Mouse (Mus musculus) fat pad, adult 2 months (tissue): ENCODE data around the gene Ssna1.

Experiments used
- DNase-seq: peaks from one replicate; pipeline ENCODE4 v3.0.0-alpha.2; 2011; ENCODE audit warnings: low read depth, low spot score; ENCODE audit errors: extremely low read depth

The Ssna1 gene

DNA sequence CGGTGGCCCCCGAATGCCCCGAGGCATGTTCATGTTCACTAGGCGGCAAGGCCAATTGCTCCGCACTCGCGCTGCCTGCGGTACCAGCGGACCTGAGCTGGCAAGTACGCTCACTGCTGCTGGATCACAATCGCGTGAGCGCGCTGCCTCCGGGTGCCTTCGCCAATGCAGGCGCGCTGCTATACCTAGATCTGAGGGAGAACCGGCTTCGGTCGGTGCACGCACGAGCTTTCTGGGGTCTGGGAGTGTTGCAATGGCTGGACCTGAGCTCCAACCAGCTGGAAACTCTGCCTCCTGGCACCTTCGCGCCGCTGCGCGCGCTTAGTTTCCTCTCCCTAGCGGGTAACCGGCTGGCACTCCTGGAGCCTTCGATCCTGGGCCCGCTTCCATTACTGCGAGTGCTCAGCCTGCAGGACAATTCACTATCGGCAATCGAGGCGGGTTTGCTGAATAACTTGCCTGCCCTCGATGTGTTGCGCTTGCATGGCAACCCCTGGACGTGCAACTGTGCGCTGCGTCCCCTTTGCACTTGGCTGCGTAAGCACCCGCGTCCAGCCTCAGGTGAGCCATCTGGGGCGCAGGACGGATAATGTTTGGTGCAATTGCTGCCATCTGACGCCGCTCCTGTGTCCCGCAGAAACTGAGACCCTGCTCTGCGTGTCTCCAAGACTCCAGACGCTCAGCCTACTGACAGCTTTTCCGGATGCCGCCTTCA, 18.0 kb upstream of the Ssna1 start:
- no peak for DNase-seq

DNA sequence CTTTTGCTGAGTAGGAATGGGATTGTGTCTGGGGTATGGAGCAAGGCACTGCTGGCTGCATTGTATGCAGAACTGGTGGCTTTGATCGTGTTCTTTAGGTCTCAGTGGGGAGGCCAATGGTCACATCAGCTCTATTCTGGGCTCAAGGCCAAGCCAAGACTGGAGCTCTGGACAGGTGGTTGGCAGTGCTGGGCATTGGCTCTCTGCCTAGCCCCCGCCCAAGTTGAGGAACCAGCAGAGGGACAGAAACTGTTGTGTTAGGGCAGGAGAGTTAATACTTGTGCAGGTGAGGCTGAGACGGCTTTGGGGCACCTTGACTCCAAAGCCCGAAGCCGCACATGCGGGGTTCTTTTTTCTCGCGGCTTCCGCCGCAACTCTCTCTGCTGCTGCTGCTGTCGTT, 17.4 kb upstream of the Ssna1 start, which contains the start of gene Lrrc26:
Lrrc26 (plus strand) TSS at position 265 of the 400 bp plus-strand sequence.
- DNase-seq, result no peak

DNA sequence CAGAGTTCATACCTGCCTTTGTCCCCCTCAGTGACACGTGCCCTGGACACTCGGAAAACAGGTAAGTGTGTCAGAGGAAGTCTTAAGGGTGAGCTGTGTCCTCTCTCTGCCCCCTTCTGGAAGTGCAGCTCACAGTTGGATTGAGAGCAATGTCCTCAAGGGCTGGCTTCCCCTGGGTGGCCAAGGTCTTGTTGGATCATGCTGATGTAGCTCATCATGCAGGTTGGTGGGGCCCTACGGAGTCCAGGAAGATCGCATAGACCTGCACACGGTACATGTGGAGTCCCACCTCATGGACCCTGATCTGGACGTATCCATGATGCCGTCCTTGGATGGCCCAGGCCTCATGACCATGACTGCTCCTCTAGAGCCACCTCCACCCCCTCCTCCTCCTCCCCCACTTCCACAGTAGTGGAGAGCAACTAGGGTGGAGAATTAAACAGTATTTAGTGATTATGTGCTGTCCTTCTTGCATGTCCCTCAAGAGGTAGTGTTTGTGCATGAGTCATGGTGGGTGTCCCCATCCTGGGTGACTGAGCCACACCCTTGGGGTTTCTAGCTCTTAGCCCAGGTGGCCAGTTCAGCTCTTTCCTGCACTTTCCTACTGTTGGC, 16.6 kb upstream of the Ssna1 start:
- no peak for DNase-seq

DNA sequence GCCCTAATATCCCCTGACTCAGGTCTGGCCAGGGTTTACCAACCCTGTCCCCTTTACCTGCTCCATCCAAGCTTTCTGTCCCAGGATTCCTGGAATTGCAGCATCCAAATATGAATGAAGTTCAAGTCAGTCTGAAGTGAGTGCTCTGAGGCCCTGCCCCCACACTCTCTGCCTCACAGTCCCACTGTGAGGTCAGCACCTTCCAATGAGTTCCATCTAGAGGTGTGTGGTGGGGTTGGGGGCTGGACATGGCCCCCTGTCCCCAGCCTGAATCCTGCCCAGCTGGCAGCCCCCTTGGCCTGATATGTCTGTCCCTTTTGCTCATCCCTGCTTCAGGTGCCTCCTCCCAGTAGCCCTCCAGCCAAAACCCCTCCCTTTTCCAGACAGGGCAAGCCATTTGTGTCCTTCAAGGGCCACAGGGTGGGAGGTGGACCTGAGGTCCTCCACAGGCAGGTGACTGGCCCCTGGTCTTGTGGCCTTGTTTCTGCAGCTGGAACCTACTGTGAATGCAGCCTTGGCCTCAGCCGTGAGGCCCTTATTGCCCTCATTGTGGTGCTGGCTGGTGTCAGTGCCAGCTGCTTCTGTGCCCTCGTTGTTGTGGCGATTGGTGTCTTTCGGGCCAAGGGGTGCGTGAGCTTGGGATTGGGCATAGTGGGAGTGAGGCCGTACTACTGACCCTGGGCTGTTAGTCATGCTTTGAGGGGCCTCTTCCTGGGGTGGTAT, 15.8 kb upstream of the Ssna1 start, which contains the start of gene Tmem210:
Tmem210 (plus strand) TSS at position 219 of the 723 bp plus-strand sequence.
- no peak for DNase-seq

DNA sequence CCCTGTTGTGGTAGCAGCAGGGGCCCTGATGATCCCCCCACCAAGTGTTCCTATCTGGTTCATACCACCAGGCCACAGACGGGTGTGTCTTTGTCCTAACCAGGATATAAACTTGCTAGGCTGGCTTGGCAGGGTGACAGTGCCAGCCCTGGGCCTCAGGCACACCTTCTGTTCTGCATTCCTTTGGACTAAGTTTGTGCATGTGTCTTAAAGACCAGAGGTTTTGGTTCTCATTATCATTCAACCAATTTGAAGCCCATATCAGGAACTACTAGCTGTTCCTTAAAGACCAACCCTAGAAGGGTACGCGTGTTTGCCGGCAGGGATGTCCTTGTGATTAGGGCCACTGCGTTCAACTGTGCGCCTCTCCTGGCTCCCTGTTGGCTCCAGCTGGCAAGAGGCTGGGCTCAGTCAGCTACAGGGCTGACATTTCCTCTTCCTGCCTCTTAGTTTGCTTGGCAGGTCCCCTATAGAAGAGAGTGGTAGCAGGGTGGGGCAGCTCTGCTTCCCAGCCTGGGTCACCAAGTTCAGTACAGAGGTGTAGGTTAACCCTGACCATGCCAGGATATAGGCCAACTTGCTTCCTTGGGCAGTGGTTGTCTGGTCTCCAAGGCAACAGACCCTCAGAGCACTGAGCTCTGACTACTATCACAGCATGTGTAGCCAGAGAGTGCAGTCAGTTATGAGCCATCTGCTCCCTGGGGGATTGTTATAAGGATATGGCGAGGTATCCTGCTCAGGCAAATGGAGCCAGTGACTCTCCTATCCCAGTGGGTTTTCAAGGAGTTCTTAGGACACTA, 14.8 kb upstream of the Ssna1 start:
- DNase-seq, result peak; percentile 68

DNA sequence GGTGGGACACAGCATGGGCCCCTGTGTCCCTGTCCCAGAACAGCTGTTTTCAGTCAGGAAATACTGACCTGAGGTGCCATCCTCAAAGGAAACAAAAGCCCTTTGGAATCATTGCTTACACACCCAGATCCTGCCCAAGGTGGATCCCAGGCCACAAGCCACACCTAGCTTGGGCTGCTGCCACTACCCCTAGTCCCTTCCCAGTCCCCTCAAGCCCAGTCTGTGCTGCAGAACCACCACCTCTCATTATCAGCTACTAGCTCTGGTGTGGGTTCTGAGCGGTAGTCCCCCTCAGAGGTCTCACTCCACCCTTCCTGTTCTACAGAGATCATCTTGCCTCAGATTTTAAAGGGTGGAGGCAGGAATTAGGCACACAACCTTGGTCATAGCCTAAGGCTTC, 14.1 kb upstream of the Ssna1 start:
- DNase-seq, result no peak

DNA sequence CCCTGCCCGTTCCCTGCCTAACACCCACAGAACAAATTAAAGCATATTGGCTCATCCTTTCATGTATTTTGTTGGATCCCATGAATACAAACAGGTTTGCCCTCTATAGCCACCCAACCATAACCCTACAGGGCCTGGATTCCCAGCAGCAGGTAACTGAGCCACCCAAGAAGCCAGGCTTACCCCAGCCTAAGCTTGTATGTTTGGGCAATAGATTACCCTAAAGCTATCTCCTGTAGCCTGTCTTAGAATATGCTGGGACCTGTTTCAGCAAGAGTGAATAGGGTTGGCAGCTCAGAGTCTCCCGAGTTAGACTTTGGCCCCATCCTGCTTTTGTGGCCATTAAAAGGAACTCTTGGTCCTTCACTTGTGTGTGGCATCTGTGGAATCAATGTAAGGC, 13.3 kb upstream of the Ssna1 start:
- peak; percentile 95 for DNase-seq

DNA sequence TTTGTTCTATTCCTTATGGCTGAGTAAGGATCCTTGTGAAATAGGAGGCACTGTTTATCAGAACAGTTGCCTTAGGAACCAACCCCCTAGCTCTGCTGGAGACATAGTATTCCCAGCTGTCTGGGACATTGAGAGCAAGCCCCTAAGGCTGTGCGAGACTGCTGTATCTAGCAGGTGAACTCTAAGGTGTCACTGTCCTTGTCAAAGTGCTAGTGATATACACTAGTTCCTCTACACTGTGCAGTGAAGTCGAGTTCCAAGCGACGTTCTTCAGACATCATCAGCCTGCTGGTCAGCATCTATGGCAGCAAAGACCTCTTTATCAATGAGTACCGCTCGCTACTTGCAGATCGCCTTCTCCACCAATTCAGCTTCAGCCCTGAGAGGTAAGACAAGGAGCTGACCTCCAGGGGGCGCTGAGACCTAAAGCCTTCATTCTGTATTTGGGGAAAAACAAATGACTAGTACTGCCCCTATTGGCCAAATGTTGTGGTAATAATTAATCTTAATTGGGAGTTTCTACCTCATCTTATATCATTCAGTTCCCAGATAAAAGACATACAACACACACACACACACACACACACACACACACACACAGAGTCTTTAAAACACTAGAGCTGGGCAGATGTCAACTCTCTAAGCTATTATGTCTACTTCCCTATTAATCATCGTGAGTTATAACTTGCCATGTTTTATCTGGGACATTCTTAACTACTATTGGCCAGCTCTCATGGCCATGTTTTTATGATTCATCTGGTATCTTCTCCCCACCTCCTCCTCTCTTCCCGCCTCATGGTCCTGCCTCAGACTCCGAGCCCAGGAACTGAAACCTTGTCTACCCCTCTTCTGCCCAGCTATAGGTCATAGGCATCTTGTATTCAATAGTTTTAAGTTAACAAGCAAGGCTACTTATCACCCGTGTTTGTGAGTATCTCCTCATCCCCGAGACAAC, 7.0 kb upstream of the Ssna1 start:
- DNase-seq, result no peak

DNA sequence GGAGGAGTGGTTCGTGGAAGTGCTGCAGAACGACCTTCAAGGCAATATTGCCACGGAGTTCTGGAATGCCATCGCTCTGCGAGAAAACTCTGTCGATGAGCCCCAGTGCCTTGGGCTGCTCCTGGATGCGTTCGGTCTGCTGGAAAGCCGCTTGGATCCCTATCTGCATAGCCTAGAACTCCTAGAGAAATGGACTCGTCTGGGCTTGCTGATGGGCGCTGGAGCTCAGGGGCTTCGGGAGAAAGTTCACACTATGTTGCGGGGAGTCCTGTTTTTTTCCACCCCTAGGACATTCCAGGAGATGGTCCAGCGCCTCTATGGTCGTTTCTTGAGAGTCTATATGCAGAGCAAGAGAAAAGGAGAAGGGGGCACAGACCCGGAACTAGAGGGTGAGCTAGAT, 772 bp upstream of the Ssna1 start:
- DNase-seq, result no peak

DNA sequence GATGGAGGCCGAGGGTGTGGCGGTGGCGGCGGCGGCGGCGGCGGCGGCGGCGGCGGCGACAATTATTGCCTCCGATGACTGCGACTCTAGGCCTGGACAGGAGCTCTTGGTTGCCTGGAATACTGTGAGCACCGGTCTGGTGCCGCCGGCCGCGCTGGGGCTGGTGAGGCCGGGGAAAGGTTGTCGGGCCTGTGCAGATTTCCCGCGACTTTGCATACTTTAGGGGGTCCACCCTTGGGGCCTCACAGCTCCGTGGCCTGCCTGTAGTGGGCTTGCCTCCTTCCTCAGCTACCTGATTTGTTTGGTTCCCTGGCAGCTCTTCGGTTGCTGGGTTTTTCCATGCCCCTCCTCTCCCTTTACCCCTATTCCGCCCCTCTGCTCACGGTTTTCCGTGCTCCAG, 277 bp upstream of the Ssna1 start:
- no peak for DNase-seq

DNA sequence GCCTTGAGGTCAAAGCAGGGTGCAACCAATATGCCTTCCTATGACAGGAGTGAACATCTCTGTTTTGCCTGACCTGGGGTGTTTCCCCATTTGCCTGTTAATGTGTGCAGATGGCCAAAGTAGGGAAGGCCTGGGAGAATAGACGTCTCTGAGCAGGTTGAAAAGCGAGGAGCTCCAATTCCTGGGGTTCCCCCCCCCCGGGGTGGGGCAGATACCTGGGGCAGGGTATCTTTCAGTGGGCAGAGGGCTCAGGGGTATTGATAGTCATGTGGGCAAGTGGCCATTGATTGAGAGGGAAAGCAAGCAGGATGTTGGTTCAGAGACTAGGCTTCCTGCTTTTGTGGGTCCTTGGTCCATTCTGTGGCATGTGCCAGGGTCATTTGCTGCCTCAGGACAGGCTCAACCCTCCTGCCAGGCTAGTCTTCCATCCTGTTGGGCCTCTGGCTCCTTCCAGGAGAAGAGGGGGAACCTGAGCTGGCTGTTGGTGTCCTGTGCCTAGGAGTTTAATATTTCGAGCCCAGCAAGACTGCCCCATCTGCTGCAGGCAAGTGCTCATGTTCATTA, 4.4 kb downstream of the Ssna1 start:
- DNase-seq, result no peak

DNA sequence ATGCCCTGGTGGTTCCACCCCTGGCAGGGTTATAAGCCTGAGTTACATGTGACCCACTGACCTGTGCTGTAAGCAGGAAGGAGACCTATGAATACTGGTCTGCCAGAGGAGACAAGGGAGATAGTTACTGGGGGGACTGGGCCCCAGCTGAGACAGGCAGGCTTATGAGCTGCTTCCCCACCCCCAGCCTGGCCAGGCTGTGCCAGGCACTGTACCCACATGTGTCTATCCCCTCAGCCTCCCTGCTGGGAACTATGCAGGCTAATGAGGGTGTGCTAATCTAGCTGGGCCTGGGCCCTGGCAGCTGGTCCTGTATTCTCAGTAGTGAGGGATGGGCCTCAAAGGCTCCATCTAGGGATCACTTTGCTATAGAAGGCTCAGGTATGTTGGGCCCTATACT, 5.0 kb downstream of the Ssna1 start:
- DNase-seq, result no peak

DNA sequence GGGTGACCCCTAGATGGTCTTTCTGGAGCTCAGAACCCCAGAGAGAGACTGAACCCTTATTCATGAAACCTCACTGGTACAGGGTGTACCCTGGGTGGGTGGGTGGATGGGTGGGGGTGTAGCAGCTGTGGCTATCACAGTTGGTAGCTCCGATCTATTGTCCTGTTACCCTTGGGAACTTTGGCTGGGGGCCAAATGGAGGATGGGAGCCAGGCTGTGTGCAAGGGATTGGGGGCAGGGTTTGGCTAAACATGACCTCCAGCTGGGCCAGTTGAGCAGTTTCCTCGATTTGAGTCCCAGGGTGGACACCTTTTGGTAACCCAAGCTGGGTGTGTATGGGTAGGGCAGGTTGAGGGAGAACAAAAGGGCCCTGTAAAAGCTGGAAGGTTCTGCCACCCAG, 5.5 kb downstream of the Ssna1 start:
- no peak for DNase-seq

DNA sequence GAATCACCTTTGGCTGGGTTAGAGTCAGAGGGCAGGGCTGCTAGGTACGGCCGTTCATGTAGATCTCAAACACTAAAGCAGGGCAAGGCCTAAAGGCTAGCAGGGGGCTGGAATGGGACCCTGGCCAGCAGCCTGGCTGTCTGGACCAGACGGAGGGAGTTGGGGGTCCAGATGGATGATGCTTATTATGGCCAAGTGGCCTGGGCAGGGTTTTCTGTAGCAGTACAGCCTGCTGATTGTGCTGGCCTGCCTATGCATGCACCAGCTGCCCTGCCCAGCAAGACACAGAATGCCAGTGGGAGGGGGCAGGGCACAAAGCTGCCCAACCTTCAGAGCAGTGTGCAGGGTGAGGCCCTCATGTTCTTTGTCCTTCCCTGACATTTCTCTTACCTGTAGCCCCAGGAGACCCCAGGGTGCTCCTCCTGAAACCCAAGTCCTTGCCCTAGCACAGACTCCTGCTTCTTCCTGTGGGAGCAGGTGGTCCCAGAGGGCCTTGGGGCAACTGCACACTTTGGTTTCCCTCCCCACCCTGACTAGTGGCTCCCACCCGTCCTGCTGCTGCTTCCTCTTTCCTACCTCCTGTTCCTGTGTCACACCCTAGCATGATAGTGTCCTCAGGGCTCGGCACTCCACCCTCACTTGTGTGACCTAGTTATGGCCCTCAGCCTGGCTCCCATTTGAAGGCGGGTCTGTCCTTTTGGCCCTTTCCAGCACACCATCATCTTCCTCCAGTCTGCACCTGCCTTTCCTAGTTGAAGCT, 6.2 kb downstream of the Ssna1 start:
- no peak for DNase-seq

DNA sequence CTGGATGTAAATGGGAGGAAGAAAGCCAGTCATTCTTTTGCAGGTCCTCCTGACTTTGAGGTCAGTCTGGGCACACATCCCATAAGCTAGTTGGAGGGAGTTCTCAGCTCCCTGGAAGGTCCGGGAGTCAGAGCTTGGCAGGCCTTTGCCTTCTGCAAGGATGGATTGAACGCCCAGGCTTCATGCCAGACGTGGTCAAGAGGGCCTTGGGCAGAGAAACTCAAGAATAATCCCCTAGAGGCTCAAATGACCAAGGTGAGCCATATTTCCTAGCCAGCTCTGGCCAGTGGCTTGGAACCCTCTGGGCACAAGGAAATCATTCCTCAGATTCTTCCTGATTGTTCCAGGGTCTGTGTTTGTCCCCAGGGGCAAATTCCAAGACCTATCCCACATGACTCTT, 7.4 kb downstream of the Ssna1 start:
- no peak for DNase-seq

DNA sequence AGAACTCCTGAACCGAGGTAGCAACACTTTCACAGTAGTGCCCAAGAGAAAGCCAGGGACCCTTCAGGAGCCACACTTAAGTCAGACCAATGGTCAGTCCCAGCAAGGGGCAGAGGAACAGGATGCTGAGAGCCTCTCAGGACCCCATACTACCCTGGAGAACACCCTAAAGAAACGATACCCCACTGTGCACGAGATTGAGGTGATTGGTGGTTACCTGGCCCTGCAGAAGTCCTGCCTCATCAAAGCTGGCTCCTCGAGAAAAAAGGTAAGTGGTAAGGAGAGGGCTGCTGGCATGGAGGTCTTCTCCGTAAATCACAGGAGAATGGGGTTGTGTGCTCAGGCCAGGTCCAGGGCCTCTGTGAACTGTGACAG, 8.0 kb downstream of the Ssna1 start:
- DNase-seq, result no peak

DNA sequence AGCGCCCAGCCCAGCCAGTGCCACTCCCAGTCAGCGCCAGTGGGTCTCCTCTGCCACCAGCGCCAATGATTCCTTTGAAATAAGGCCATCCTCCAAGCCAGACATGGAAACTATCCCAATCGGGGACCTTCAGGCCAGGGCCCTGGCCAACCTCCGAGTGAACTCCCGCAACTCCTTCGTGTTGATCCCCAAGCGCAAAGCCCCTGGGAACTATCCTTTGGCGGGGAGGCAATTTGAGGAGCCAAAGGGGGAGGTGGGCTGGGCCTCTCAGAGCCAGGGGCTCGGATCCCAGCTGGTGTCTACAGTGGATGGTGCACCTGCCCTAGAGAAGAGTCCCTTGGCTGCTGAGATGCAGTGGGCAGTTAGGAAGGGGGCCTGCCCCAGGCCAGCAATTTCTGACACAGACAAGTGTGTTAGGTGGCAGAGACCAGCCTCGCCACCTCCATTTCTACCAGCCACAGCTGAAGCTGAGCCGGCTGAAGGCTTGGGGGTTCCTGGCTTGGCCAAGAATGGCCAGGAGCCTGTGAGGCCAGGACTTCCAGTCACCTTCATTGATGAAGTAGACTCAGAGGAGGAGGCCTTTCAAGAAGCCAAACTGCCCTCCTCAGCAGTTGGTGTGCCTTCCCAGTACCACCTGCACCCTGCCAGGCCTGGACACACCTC, 8.5 kb downstream of the Ssna1 start:
- no peak for DNase-seq

DNA sequence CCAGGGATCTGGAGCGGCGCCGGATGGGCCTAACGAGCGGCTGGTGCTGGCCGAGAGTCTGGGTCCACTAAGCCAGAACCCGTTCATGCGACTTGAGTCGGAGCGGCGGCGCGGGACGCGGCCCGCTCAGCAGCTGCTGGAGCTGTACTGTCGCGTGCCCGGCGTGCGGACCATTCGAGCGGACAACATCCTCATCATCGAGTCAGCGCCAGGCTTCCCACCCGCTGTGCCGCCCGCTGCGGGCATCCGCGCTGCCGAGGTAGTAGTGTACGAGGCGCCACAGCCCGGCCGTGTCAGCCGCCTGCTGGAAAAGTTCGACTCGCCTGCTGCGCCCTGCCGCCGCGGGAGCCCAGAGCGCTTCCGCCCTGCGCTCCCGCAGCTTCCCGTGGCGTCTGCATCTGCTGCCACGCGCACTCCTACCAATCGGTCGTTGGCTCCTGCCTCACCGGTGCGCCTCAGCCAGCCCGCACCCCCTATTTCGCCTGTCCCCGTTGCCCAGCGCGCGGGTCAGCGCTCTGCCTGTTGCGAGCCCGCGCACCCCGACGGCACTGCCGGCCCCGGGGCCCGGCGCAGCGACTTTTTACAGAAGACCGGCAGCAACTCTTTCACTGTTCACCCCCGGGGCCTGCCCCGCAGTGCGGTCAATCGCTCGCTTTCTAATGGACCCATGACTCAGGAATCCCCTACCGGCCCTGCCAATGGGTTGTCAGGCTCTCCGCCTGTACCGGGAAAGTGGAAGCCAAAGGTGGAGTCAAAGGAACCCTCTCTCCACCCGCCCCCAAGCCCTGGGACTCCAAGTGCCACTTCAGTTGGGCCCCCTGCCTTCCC, 9.2 kb downstream of the Ssna1 start:
- DNase-seq, result no peak
